ENCODE assay signal across 8 mouse cellular contexts in the genomic region with DNA sequence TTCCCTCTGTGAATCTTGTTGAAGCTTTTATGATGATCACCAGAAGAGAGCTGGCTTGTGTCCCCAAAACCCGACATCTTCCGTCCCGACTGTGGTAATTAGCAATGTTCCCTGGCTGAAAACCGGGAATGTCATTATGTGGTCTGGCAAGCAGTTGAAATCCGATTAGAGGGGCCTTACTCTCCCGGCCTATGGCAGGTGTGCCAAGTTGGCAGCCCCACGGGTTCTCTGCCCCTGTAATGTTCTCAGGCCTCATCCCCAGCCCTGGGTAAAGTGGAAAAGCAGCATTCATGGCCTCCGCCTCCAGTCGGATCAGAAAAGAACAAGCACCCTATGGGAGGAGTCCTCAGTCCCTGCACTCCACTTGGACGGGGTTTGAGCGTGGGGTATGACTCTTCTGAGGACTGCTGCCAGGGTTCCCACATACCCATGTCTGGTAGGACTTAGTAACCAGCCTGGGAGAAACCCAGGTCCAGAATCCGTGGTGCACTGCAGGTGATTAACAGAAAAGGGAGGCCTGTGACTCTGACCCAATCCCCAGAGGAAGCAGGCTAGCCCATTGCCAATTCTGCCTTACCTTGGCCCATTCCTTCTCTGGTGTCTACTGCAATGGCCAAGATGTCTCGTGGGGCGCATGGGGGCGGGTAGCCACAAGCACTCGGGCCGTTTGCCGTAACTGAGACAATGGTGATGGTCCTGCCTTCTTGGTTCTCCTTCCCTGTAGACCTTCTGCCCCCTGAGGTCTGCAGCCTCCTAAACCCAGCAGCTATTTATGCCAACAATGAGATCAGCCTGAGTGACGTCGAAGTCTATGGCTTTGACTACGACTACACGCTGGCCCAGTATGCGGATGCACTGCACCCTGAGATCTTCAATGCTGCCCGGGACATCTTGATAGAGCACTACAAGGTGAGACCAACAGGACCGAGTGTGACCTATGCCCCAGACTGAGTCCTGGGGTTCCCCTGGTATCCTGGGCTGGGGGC. TPM values are rescaled to one million over a fixed set of nuclear protein-coding genes. Genes with fewer than 3 reads are reported as not detected.
DNase-seq lines count a peak whose midpoint lies in the region.

No protein-coding gene starts in this region.

- DNase-seq in cerebellum, postnatal 14 days = peak; percentile 70 to 74
- DNase-seq in cerebellum, postnatal 25 days = no peak
- DNase-seq in layer of hippocampus, postnatal 10 days (ENCODE audit: low spot score in 2 of 2) = peak; percentile 57 to 61
- DNase-seq in layer of hippocampus, adult 9-10 months (ENCODE audit: low spot score) = no peak
- DNase-seq in urinary bladder, postnatal 4 days (ENCODE audit: low spot score in 2 of 2) = peak; percentile 28 to 57
- no peak for DNase-seq in urinary bladder, postnatal 36 days (ENCODE audit: low spot score in 2 of 2)
- no peak for DNase-seq in embryo, embryonic 11 days
- DNase-seq in left cerebral cortex, adult 8-10 months (ENCODE audit: low spot score in 2 of 2) = no peak

RNA-seq across cellular contexts. Expression of gene Nt5dc2, which starts 3.5 kb away (rescaled TPM):
- 10 to 100 TPM; 18.0 to 22.5 TPM for total RNA-seq in layer of hippocampus, postnatal 10 days (2021)
- total RNA-seq in left cerebral cortex, adult 8-10 months (2022) = 1 to 10 TPM; 3.0 to 4.1 (median 3.8) TPM

RNA-seq across cellular contexts. Expression of gene Smim4, which starts 5.6 kb away (rescaled TPM):
- 10 to 100 TPM; 32.5 to 33.5 TPM for total RNA-seq in layer of hippocampus, postnatal 10 days (2021)
- total RNA-seq in left cerebral cortex, adult 8-10 months (2022) = 10 to 100 TPM; 26.5 to 30.6 (median 28.0) TPM

RNA-seq across cellular contexts. Expression of gene Stab1, which starts 34.1 kb away (rescaled TPM):
- total RNA-seq in layer of hippocampus, postnatal 10 days (2021) = 10 to 100 TPM; 26.9 to 40.4 TPM
- total RNA-seq in left cerebral cortex, adult 8-10 months (2022) = 10 to 100 TPM; 18.7 to 28.1 (median 22.2) TPM

Comparison
In these comparisons a context has a peak if more than half of its experiments do, and no peak if none do; other contexts are left out.
1. DNase-seq: peak in cerebellum, postnatal 14 days (2 of 2), layer of hippocampus, postnatal 10 days (2 of 2) and urinary bladder, postnatal 4 days (2 of 2); none in cerebellum, postnatal 25 days (0 of 2), layer of hippocampus, adult 9-10 months (single experiment), urinary bladder, postnatal 36 days (0 of 2), embryo, embryonic 11 days (single experiment) and left cerebral cortex, adult 8-10 months (0 of 2).